Mouse (Mus musculus) heart, postnatal 0 days (tissue): ENCODE results near the gene Zc3h7a. TPM values are rescaled to one million over a fixed set of nuclear protein-coding genes. Genes with fewer than 3 reads are reported as not detected.
A peak's percentile ranks its signal among the peaks of the same experiment; 100 is the strongest.

ENCODE experiments used
- ATAC-seq: fragments of 200-750 bp; cut with Nextera tagmentation; 2 replicates; pipeline ENCODE4 v1.8.0; 2017; ENCODE audit warnings: low read depth, moderate number of reproducible peaks, moderate library complexity; ENCODE audit not compliant: insufficient read depth
- DNase-seq: peaks from one replicate; pipeline ENCODE4 v3.0.0-alpha.2; 2016; ENCODE audit warnings: low spot score
- H3K27ac ChIP-seq: fragments of 300-500 bp; sonication (generic); 2 replicates; pipeline ENCODE4 v1.5.1; 2014; ENCODE audit warnings: low read depth, mild to moderate bottlenecking
- H3K27me3 ChIP-seq: fragments of 300-500 bp; sonication (generic); 2 replicates; pipeline ENCODE4 v1.6.1; 2014; ENCODE audit warnings: low read length, mixed read lengths; ENCODE audit not compliant: control insufficient read depth, insufficient read depth
- H3K36me3 ChIP-seq: fragments of 300-500 bp; sonication (generic); replicated peaks from 2 replicates; pipeline ENCODE4 v1.6.1; 2014; ENCODE audit warnings: low read length, mixed read lengths; ENCODE audit not compliant: control insufficient read depth, insufficient read depth
- H3K4me1 ChIP-seq: fragments of 300-500 bp; sonication (generic); 2 replicates; pipeline ENCODE4 v1.6.1; 2014; ENCODE audit warnings: antibody characterized with exemption; ENCODE audit not compliant: control insufficient read depth, insufficient read depth
- H3K4me2 ChIP-seq: fragments of 300-500 bp; sonication (generic); 2 replicates; pipeline ENCODE4 v1.6.1; 2014; ENCODE audit warnings: low read depth, mild to moderate bottlenecking, low read length, moderate library complexity
- H3K4me3 ChIP-seq: fragments of 300-500 bp; sonication (generic); 2 replicates; pipeline ENCODE4 v1.5.1; 2014; ENCODE audit warnings: low read depth, low read length
- H3K9ac ChIP-seq: fragments of 300-500 bp; sonication (generic); replicated peaks from 2 replicates; pipeline ENCODE4 v1.6.1; 2014; ENCODE audit warnings: low read depth, low read length, mixed read lengths
- H3K9me3 ChIP-seq: fragments of 300-500 bp; sonication (generic); replicated peaks from 2 replicates; pipeline ENCODE4 v1.6.1; 2016; ENCODE audit warnings: low read length; ENCODE audit not compliant: control insufficient read depth
- CTCF ChIP-seq: IDR thresholded peaks from 2 replicates; pipeline ENCODE4 v1.5.1; 2016; ENCODE audit warnings: antibody characterized with exemption, control low read depth, low read depth
- EP300 ChIP-seq: IDR thresholded peaks from 2 replicates; pipeline ENCODE4 v1.6.1; 2016; ENCODE audit warnings: antibody characterized with exemption, low read depth
- WGBS: fragments of 180-500 bp; shearing (Covaris S2); extraction: QIAGEN DNeasy Blood & Tissue Kit; methylation state at CpG from one replicate; pipeline ENCODE4 v1.1.7; 2014; 5-methylcytosine and 5-hydroxymethylcytosine counted together
- microRNA-seq: library from miRNA; unstranded; fragments of <30 nt; microRNA quantifications from one replicate; pipeline ENCODE4, GENCODE M21; 2016
- polyA plus RNA-seq: library from polyadenylated mRNA; unstranded; fragments of >200 nt; fragmentation: Nextera tagmentation; extraction: Ambion mirVana; gene quantifications from 2 replicates; pipeline ENCODE4 v1.2.1, GENCODE M21; 2015
- total RNA-seq: library from RNA; depleted of rRNA; stranded (reverse); fragments of >200 nt; gene quantifications from 2 replicates; pipeline ENCODE4 v1.2.3, GENCODE M21; 2014; ENCODE audit warnings: low replicate concordance; rRNA removed

The Zc3h7a gene
- total and polyA plus RNA-seq, 2 experiments from 2014 or later = 30.3 to 51.7 TPM

GRCm38 (mm10) chr16:11093717-11094386 lies 82.3 kb downstream of the Zc3h7a start:
- H3K36me3 ChIP-seq = peaks cover 51% of the 10 kb centered on the region
- no peak for ATAC-seq
- WGBS = 82% methylated on average over 13 of the region's 13 CpGs
- H3K9me3 ChIP-seq = no peaks in the 10 kb centered on the region
- H3K4me1 ChIP-seq = peaks cover 26% of the 10 kb centered on the region
- TF ChIP-seq CTCF = no peak
- TF ChIP-seq EP300 = no peak
- H3K4me3 ChIP-seq = no peak overlapping the region
- peak overlapping the region; percentile 65; the same call in 1 of the 2 replicates for H3K27ac ChIP-seq
- H3K9ac ChIP-seq = 0 out of 2 replicates have a peak overlapping the region, but pooled peaks have one; percentile 11
- DNase-seq = no peak
- H3K4me2 ChIP-seq = no peak overlapping the region
- no peaks in the 10 kb centered on the region for H3K27me3 ChIP-seq

GRCm38 (mm10) chr16:11092523-11092922 lies 83.7 kb downstream of the Zc3h7a start:
- WGBS = 15% methylated on average over 3 of the region's 3 CpGs
- DNase-seq (peak; percentile 36), ATAC-seq (peak; percentile 64; the same call in 1 of the 2 replicates)
- Histone ChIP-seq H3K4me3 (no peak overlapping the region), H3K27me3 (no peaks in the 10 kb centered on the region), H3K36me3 (peaks cover 64% of the 10 kb centered on the region), H3K9ac (no peak overlapping the region), H3K9me3 (no peaks in the 10 kb centered on the region), H3K4me1 (peaks cover 26% of the 10 kb centered on the region), H3K4me2 (peak overlapping the region; percentile 5; the same call in 1 of the 2 replicates), H3K27ac (peak overlapping the region; percentile 65)
- no peak for TF ChIP-seq EP300
- no peak for TF ChIP-seq CTCF

GRCm38 (mm10) chr16:11092061-11092460 lies 84.1 kb downstream of the Zc3h7a start:
- TF ChIP-seq CTCF (no peak), EP300 (no peak)
- H3K36me3 ChIP-seq = peaks cover 65% of the 10 kb centered on the region
- peak overlapping the region; percentile 65 for H3K27ac ChIP-seq
- WGBS = 20% methylated on average over 4 of the region's 4 CpGs
- ATAC-seq = peak; percentile 70
- H3K9me3 ChIP-seq = no peaks in the 10 kb centered on the region
- peak; percentile 32 for DNase-seq
- H3K4me2 ChIP-seq = no peak overlapping the region
- H3K4me3 ChIP-seq = no peak overlapping the region
- H3K9ac ChIP-seq = no peak overlapping the region
- no peaks in the 10 kb centered on the region for H3K27me3 ChIP-seq
- peaks cover 26% of the 10 kb centered on the region for H3K4me1 ChIP-seq

GRCm38 (mm10) chr16:11090836-11091570 lies 85.2 kb downstream of the Zc3h7a start:
- Histone ChIP-seq H3K27ac (peak overlapping the region; percentile 65; the same call in 1 of the 2 replicates), H3K4me2 (no peak overlapping the region), H3K4me1 (peaks cover 26% of the 10 kb centered on the region), H3K27me3 (no peaks in the 10 kb centered on the region), H3K9ac (0 out of 2 replicates have a peak overlapping the region, but pooled peaks have one; percentile 4), H3K4me3 (no peak overlapping the region), H3K9me3 (no peaks in the 10 kb centered on the region), H3K36me3 (peaks cover 65% of the 10 kb centered on the region)
- 74% methylated on average over 10 of the region's 10 CpGs for WGBS
- no peak for DNase-seq
- no peak for ATAC-seq
- TF ChIP-seq CTCF = no peak
- TF ChIP-seq EP300 = no peak

GRCm38 (mm10) chr16:11086856-11087588 lies 89.2 kb downstream of the Zc3h7a start:
- no peak for ATAC-seq
- no peak overlapping the region for H3K9ac ChIP-seq
- no peaks in the 10 kb centered on the region for H3K27me3 ChIP-seq
- H3K4me3 ChIP-seq = no peak overlapping the region
- peaks cover 87% of the 10 kb centered on the region for H3K36me3 ChIP-seq
- no peaks in the 10 kb centered on the region for H3K9me3 ChIP-seq
- TF ChIP-seq CTCF = no peak; the same call in 1 of the 2 replicates
- H3K4me2 ChIP-seq = no peak overlapping the region
- DNase-seq = no peak
- H3K4me1 ChIP-seq = peaks cover 11% of the 10 kb centered on the region
- 72% methylated on average over 5 of the region's 5 CpGs for WGBS
- H3K27ac ChIP-seq = no peak overlapping the region

Small RNA genes lying within 50 kb of the gene (microRNA-seq; reads per million reads assigned to microRNA genes)
- 4.6 reads per million, percentile 20 among the genes with 10 or more reads in this experiment for gene Gm23935

Other genes with a start within 250 kb of the Zc3h7a start
- gene Snn, start 115.4 kb downstream of the Zc3h7a start, total RNA-seq = 78.3 and 91.9 TPM in 2 replicates
- 32.0 and 36.6 TPM in 2 replicates for gene Snn, start 115.4 kb downstream of the Zc3h7a start, polyA plus RNA-seq
- gene Litaf, start 110.2 kb downstream of the Zc3h7a start, total RNA-seq = 77.1 and 78.2 TPM in 2 replicates
- 53.8 and 55.7 TPM in 2 replicates for gene Litaf, start 110.2 kb downstream of the Zc3h7a start, polyA plus RNA-seq
- gene Txndc11, start 41.7 kb downstream of the Zc3h7a start, total RNA-seq = 35.6 and 55.2 TPM in 2 replicates
- 20.1 and 24.3 TPM in 2 replicates for gene Txndc11, start 41.7 kb downstream of the Zc3h7a start, polyA plus RNA-seq
- gene Rsl1d1, start 26.9 kb upstream of the Zc3h7a start, total RNA-seq = 54.1 and 71.0 TPM in 2 replicates
- gene Rsl1d1, start 26.9 kb upstream of the Zc3h7a start, polyA plus RNA-seq = 99.2 and 106 TPM in 2 replicates
- 26.9 and 31.8 TPM in 2 replicates for gene Gspt1, start 77.9 kb upstream of the Zc3h7a start, total RNA-seq
- 31.2 and 31.4 TPM in 2 replicates for gene Gspt1, start 77.9 kb upstream of the Zc3h7a start, polyA plus RNA-seq
- gene Tnfrsf17, start 137.4 kb upstream of the Zc3h7a start, total RNA-seq = not detected in 2 replicates
- gene Tnfrsf17, start 137.4 kb upstream of the Zc3h7a start, polyA plus RNA-seq = 0.15 TPM in 1 of 2 replicates, not detected in the other
- gene Snx29, start 146.5 kb upstream of the Zc3h7a start, total RNA-seq = 3.9 and 10.9 TPM in 2 replicates
- gene Snx29, start 146.5 kb upstream of the Zc3h7a start, polyA plus RNA-seq = 3.1 and 4.0 TPM in 2 replicates